Mouse (Mus musculus): ENCODE data around the gene Crtc3. TPM values are rescaled to one million over a fixed set of nuclear protein-coding genes. Genes with fewer than 3 reads are reported as not detected.

The Crtc3 gene
- polyA plus RNA-seq, 1 experiment from 2014 or later, result 17.2 TPM

DNA sequence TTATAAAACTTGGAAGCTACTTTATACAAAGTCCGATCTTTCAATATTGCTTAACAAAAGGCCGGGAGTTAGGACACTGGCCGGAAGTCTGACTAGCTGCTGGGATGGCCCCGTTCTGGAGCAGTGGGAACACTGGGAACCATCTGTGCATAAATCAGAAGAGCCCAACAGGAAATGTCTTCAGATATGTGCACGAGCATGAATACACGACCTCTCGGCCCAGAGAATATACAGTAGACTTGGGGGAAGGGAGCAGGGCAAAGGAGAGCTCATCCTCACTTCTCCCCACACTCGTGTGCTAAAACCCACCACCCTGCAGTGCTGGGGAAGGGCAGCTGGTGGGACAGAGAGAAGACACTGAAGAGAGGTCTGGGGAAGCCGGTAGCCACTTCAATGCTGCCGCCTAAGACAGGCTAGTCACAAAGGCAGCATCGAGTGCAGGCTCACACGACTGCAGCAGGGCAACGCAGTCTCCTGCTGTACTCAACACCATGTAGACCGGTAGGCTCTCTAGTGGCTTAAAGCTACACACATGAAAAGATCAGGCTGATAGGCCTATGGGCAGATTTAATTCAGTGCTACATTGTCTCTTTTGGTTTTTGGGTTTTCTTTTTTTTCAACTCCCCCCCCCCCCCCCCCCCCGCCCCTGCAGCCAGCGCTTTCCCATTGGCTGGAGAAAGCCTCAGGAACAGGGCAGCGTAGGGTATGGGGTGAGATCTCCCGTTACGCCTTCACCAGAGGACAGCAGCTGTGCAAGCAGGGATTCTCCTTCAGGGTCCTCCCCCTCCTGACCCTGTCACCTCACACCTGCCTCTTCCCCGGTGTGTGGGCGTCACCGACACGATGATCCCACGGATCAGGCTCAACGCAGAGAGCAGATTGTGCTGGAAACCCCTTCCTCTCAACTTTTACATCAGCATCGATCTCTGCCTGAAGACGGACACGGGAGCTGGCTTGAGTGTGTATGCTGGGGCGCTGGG lies 101.7 kb downstream of the Crtc3 start:
- H3K9me3 ChIP-seq (ENCODE audit: control insufficient read depth, low read length), result no peaks in the 10 kb centered on the region
- H3K27ac ChIP-seq (ENCODE audit: low read depth, low read length), result no peak overlapping the region
- no peak overlapping the region for H3K4me3 ChIP-seq (ENCODE audit: low read depth, low read length)
- 37% methylated on average over 28 of the region's 29 CpGs for WGBS
- no peak overlapping the region for H3K4me2 ChIP-seq (ENCODE audit: low read depth, low read length)
- H3K36me3 ChIP-seq (ENCODE audit: control insufficient read depth, insufficient read depth, low read length), result peaks cover 21% of the 10 kb centered on the region
- H3K27me3 ChIP-seq (ENCODE audit: control insufficient read depth, insufficient read depth, low read length), result no peaks in the 10 kb centered on the region
- ATAC-seq (ENCODE audit: low read depth), result no peak
- no peak overlapping the region for H3K9ac ChIP-seq (replicated peaks; ENCODE audit: low read depth, low read length)
- H3K4me1 ChIP-seq (ENCODE audit: control insufficient read depth, insufficient read depth, low read length), result no peaks in the 10 kb centered on the region

DNA sequence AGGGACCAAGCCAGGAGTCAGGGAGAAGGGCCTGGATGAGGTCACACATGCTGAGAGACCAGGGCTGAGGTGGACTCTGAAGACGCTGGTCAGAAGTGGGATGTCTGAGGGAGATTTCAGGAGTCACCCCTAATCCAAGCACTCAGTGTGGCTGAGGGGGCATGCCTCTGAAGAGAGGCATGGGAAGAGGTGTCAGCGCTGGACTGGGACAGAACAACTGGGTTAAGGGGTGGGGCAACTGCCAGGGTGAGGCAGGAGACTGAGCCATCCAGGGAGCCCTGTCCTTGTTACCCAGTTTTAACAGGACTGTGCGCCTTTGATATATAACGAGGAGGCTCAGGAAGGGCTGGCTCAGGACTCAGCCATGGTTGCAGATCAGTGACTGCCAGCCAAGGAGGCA lies 102.5 kb downstream of the Crtc3 start:
- Histone ChIP-seq H3K4me2 (ENCODE audit: low read depth, low read length) (no peak overlapping the region), H3K36me3 (ENCODE audit: control insufficient read depth, insufficient read depth, low read length) (peaks cover 18% of the 10 kb centered on the region), H3K27ac (ENCODE audit: low read depth, low read length) (no peak overlapping the region), H3K4me3 (ENCODE audit: low read depth, low read length) (no peak overlapping the region), H3K9me3 (ENCODE audit: control insufficient read depth, low read length) (no peaks in the 10 kb centered on the region), H3K9ac (replicated peaks; ENCODE audit: low read depth, low read length) (no peak overlapping the region), H3K4me1 (ENCODE audit: control insufficient read depth, insufficient read depth, low read length) (no peaks in the 10 kb centered on the region), H3K27me3 (ENCODE audit: control insufficient read depth, insufficient read depth, low read length) (no peaks in the 10 kb centered on the region)
- no peak for ATAC-seq (ENCODE audit: low read depth)
- 71% methylated on average over 4 of the region's 4 CpGs for WGBS

DNA sequence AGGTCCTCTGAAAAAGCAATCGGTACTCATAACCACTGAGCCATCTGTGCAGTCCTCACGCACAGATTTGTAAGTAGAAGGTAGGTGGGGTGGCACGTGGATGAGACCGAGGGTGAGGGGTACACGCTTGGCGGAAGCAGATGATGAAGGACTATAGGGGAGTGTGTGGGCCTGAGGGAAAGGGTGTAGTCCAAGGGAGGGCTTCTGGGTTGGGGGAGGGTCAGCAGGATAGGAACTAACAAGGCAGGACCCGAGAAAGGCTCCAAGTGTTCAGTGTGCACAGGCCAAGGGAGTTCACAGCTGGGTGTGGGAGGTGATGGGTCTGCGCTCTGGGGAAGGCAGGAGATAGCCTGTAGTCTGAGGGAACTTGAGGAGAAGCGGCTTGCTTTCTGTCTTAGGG lies 103.3 kb downstream of the Crtc3 start:
- Histone ChIP-seq H3K9me3 (ENCODE audit: control insufficient read depth, low read length) (no peaks in the 10 kb centered on the region), H3K4me3 (ENCODE audit: low read depth, low read length) (no peak overlapping the region), H3K36me3 (ENCODE audit: control insufficient read depth, insufficient read depth, low read length) (peaks cover 14% of the 10 kb centered on the region; the same call in 1 of the 2 replicates), H3K27me3 (ENCODE audit: control insufficient read depth, insufficient read depth, low read length) (no peaks in the 10 kb centered on the region), H3K27ac (ENCODE audit: low read depth, low read length) (no peak overlapping the region), H3K9ac (replicated peaks; ENCODE audit: low read depth, low read length) (no peak overlapping the region), H3K4me2 (ENCODE audit: low read depth, low read length) (no peak overlapping the region), H3K4me1 (ENCODE audit: control insufficient read depth, insufficient read depth, low read length) (no peaks in the 10 kb centered on the region)
- WGBS, result 88% methylated on average over 9 of the region's 9 CpGs
- ATAC-seq (ENCODE audit: low read depth), result no peak

DNA sequence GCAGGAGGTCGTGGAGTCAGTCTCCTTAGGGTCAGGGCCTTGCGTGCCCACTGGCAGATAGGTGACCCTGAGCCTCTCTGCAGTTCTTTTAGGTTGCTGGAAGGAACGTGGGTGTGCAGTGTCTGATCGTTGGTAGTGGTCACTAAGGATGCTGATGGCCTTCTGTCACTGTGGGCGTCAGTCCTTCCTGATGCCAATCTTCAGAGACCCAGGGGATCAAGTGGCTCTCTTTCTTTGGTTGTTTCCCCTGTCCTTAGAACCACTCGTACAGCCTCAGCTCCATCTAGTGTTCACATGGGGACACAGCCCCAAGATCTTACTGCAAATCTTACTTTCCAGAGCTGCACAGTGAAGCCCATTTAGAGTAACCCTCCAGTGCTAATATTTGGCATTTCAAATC lies 104.7 kb downstream of the Crtc3 start:
- H3K9me3 ChIP-seq (ENCODE audit: control insufficient read depth, low read length), result no peaks in the 10 kb centered on the region
- WGBS, result 40% methylated on average over 6 of the region's 6 CpGs
- no peak overlapping the region for H3K4me3 ChIP-seq (ENCODE audit: low read depth, low read length)
- peak; percentile 76 for ATAC-seq (ENCODE audit: low read depth)
- no peaks in the 10 kb centered on the region for H3K4me1 ChIP-seq (ENCODE audit: control insufficient read depth, insufficient read depth, low read length)
- H3K9ac ChIP-seq (replicated peaks; ENCODE audit: low read depth, low read length), result no peak overlapping the region
- H3K4me2 ChIP-seq (ENCODE audit: low read depth, low read length), result no peak overlapping the region
- no peak overlapping the region for H3K27ac ChIP-seq (ENCODE audit: low read depth, low read length)
- H3K27me3 ChIP-seq (ENCODE audit: control insufficient read depth, insufficient read depth, low read length), result no peaks in the 10 kb centered on the region
- 0 out of 2 replicates have a peak, but pooled peaks cover under 1% of the 10 kb centered on the region for H3K36me3 ChIP-seq (ENCODE audit: control insufficient read depth, insufficient read depth, low read length)

DNA sequence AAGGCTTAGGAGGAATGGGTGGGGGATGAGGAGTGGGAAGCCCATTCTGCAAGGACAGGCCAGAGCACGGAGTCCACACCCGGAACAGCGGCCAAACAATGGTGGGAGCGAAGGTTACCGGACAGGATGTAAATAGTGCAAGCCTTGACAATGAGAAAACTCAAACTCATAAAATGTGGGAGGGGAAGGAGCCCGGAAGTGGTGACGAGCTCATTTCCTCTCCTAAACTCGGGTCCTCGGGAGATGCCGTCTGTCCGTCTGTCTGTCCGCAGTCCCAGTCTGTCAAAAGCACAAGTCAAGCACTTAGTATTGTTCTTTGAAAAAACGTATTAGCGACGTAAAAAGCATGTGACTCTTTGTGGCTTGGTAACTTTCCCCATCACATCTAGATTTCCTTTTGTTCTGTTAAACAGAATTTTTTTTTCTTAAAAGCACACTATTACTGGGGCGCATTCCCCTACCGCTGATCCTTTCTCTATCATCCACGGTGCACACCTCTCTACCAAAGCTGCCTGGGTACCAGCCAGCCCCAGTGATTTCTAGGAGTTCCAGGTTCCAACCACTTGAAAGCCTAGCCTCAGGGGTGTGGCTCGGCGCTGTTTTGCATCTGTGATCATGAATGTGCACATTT lies 105.7 kb downstream of the Crtc3 start:
- Histone ChIP-seq H3K27me3 (ENCODE audit: control insufficient read depth, insufficient read depth, low read length) (no peaks in the 10 kb centered on the region), H3K9me3 (ENCODE audit: control insufficient read depth, low read length) (no peaks in the 10 kb centered on the region), H3K4me2 (ENCODE audit: low read depth, low read length) (no peak overlapping the region; the same call in 1 of the 2 replicates), H3K9ac (replicated peaks; ENCODE audit: low read depth, low read length) (no peak overlapping the region), H3K4me1 (ENCODE audit: control insufficient read depth, insufficient read depth, low read length) (no peaks in the 10 kb centered on the region), H3K36me3 (ENCODE audit: control insufficient read depth, insufficient read depth, low read length) (no peaks in the 10 kb centered on the region), H3K4me3 (ENCODE audit: low read depth, low read length) (no peak overlapping the region), H3K27ac (ENCODE audit: low read depth, low read length) (no peak overlapping the region)
- 48% methylated on average over 20 of the region's 20 CpGs for WGBS
- ATAC-seq (ENCODE audit: low read depth), result no peak

DNA sequence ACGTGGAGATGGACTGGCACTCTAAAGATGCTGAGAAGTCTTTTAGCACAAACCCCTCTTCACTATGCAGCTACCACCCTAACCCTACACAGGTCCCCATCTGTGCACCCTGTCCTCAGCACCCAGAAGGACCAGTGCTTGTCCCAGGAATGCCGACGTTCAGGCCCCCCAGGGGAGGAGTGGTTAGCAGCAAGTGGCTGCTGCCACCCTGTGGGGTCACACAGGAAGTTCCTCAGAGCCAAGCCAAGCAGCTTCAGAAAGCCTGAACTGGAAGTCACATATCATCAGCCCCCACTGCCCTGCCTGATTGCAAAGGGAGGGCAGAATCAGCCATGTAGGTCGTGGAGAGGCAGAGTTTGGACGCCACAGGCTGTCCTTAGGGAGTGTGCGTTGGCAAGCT lies 108.3 kb downstream of the Crtc3 start:
- 46% methylated on average over 6 of the region's 6 CpGs for WGBS
- Histone ChIP-seq H3K9me3 (ENCODE audit: control insufficient read depth, low read length) (no peaks in the 10 kb centered on the region), H3K4me2 (ENCODE audit: low read depth, low read length) (no peak overlapping the region), H3K4me1 (ENCODE audit: control insufficient read depth, insufficient read depth, low read length) (no peaks in the 10 kb centered on the region), H3K27me3 (ENCODE audit: control insufficient read depth, insufficient read depth, low read length) (no peaks in the 10 kb centered on the region), H3K9ac (replicated peaks; ENCODE audit: low read depth, low read length) (no peak overlapping the region), H3K4me3 (ENCODE audit: low read depth, low read length) (no peak overlapping the region), H3K27ac (ENCODE audit: low read depth, low read length) (no peak overlapping the region), H3K36me3 (ENCODE audit: control insufficient read depth, insufficient read depth, low read length) (no peaks in the 10 kb centered on the region)
- no peak for ATAC-seq (ENCODE audit: low read depth)

DNA sequence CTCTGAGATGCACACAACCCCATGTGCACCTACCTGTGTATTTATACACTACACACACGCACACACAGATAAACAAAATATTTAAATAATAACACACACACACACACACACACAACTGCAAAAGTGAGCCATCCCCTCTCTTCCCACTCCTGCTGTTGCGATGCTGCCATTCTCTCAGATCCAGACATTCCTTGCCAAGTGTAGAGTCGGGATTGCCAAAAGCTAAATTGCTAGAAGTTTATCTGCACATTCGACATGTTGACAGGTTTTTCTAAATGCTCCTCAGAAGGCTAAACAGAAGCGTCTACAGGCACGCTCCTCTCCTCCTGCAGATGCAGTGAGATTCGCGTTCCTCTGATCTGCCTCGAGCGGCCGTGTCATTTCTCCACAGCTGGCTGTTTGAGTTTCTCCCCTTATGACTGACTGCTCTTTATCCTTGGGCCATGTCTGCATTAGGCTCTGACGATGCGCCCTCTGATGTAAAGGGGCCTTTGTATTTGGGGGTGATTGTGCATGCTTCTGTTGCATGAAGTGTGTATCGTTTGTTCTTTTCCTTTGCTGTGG lies 111.2 kb downstream of the Crtc3 start:
- WGBS, result 71% methylated on average over 14 of the region's 14 CpGs
- Histone ChIP-seq H3K9me3 (ENCODE audit: control insufficient read depth, low read length) (no peaks in the 10 kb centered on the region), H3K9ac (replicated peaks; ENCODE audit: low read depth, low read length) (no peak overlapping the region), H3K27ac (ENCODE audit: low read depth, low read length) (no peak overlapping the region), H3K4me3 (ENCODE audit: low read depth, low read length) (no peak overlapping the region), H3K36me3 (ENCODE audit: control insufficient read depth, insufficient read depth, low read length) (no peaks in the 10 kb centered on the region), H3K27me3 (ENCODE audit: control insufficient read depth, insufficient read depth, low read length) (no peaks in the 10 kb centered on the region), H3K4me1 (ENCODE audit: control insufficient read depth, insufficient read depth, low read length) (no peaks in the 10 kb centered on the region), H3K4me2 (ENCODE audit: low read depth, low read length) (no peak overlapping the region)
- ATAC-seq (ENCODE audit: low read depth), result no peak

DNA sequence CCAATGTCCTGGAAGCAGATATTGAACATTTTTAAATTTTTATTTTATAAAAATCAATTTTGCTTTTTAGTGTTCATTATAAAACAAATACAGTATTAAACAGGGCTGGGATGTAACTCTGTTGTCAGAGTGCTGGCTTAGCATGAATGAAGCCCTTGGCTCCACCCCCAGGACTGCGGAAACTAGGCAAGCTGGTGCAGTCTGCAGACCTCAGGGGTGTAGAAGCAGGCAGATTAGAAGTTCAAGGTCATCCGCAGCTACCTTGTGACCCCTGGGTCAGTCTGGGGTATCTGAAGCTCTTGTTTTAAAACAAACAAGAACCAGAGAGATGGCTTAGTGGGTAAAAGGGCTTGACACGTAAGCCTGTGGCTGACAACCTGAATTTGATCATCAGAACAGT lies 112.1 kb downstream of the Crtc3 start:
- no peaks in the 10 kb centered on the region for H3K9me3 ChIP-seq (ENCODE audit: control insufficient read depth, low read length)
- no peaks in the 10 kb centered on the region for H3K4me1 ChIP-seq (ENCODE audit: control insufficient read depth, insufficient read depth, low read length)
- no peak overlapping the region for H3K4me3 ChIP-seq (ENCODE audit: low read depth, low read length)
- no peaks in the 10 kb centered on the region for H3K36me3 ChIP-seq (ENCODE audit: control insufficient read depth, insufficient read depth, low read length)
- no peak overlapping the region for H3K9ac ChIP-seq (replicated peaks; ENCODE audit: low read depth, low read length)
- WGBS, result 79% methylated on average over 3 of the region's 3 CpGs
- no peak overlapping the region for H3K4me2 ChIP-seq (ENCODE audit: low read depth, low read length)
- ATAC-seq (ENCODE audit: low read depth), result no peak
- no peak overlapping the region for H3K27ac ChIP-seq (ENCODE audit: low read depth, low read length)
- H3K27me3 ChIP-seq (ENCODE audit: control insufficient read depth, insufficient read depth, low read length), result no peaks in the 10 kb centered on the region

DNA sequence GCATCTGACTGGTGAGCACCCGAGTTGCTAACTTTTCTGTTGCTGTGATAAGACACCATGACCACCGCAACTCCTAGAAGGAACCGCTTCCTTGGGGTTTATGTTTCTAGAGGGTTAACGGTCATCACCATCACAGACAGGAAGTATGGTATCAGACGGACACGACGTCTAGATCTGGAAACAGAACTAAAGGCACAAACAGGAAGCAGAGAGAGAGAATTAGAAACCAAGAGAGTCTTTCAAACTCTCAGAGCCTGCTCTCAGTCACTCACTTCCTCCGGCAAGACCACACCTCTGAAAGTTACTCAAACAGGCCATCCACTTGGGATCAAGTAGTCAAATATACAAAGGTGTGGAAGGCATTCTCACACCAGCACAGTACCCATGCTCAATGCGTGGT lies 112.9 kb downstream of the Crtc3 start:
- ATAC-seq (ENCODE audit: low read depth), result no peak
- Histone ChIP-seq H3K4me2 (ENCODE audit: low read depth, low read length) (no peak overlapping the region), H3K4me1 (ENCODE audit: control insufficient read depth, insufficient read depth, low read length) (no peaks in the 10 kb centered on the region), H3K27me3 (ENCODE audit: control insufficient read depth, insufficient read depth, low read length) (no peaks in the 10 kb centered on the region), H3K27ac (ENCODE audit: low read depth, low read length) (no peak overlapping the region), H3K36me3 (ENCODE audit: control insufficient read depth, insufficient read depth, low read length) (no peaks in the 10 kb centered on the region), H3K9me3 (ENCODE audit: control insufficient read depth, low read length) (no peaks in the 10 kb centered on the region), H3K9ac (replicated peaks; ENCODE audit: low read depth, low read length) (no peak overlapping the region), H3K4me3 (ENCODE audit: low read depth, low read length) (no peak overlapping the region)
- 89% methylated on average over 9 of the region's 9 CpGs for WGBS
